Mouse (Mus musculus) lung, postnatal 0 days (tissue): ENCODE data around the gene Polr3a. TPM values are rescaled to one million over a fixed set of nuclear protein-coding genes. Genes with fewer than 3 reads are reported as not detected.
A peak's percentile ranks its signal among the peaks of the same experiment; 100 is the strongest.
"Not testable (repeated sequence)": the region's sequence is repeated elsewhere in the genome, so short reads cannot be mapped to it uniquely, and the experiment has no call there.

Experiments
- ATAC-seq: fragments of 200-750 bp; cut with Nextera tagmentation; 2 replicates; pipeline ENCODE4 v1.8.0; 2017; ENCODE audit warnings: moderate library complexity
- DNase-seq: peaks from one replicate; pipeline ENCODE4 v3.0.0-alpha.2; 2016; ENCODE audit warnings: low spot score
- H3K27ac ChIP-seq: fragments of 300-500 bp; sonication (generic); 2 replicates; pipeline ENCODE4 v1.5.1; 2014; ENCODE audit warnings: antibody characterized with exemption, mild to moderate bottlenecking, low read length, mixed read lengths
- H3K27me3 ChIP-seq: fragments of 300-500 bp; sonication (generic); replicated peaks from 2 replicates; pipeline ENCODE4 v1.6.1; 2014; ENCODE audit warnings: low read length, mixed read lengths; ENCODE audit not compliant: insufficient read depth
- H3K36me3 ChIP-seq: fragments of 300-500 bp; sonication (generic); 2 replicates; pipeline ENCODE4 v1.6.1; 2014; ENCODE audit warnings: low read length, mixed read lengths; ENCODE audit not compliant: insufficient read depth
- H3K4me1 ChIP-seq: fragments of 300-500 bp; sonication (generic); 2 replicates; pipeline ENCODE4 v1.6.1; 2014; ENCODE audit warnings: antibody characterized with exemption, low read depth, low read length, mixed read lengths; ENCODE audit not compliant: insufficient read depth
- H3K4me2 ChIP-seq: fragments of 300-500 bp; sonication (generic); replicated peaks from 2 replicates; pipeline ENCODE4 v1.6.1; 2014; ENCODE audit warnings: low read depth, mild to moderate bottlenecking, low read length, moderate library complexity, mixed read lengths
- H3K4me3 ChIP-seq: fragments of 300-500 bp; sonication (generic); 2 replicates; pipeline ENCODE4 v1.5.1; 2014; ENCODE audit warnings: low read depth, low read length
- H3K9ac ChIP-seq: fragments of 300-500 bp; sonication (generic); replicated peaks from 2 replicates; pipeline ENCODE4 v1.6.1; 2014; ENCODE audit warnings: low read depth, mild to moderate bottlenecking
- H3K9me3 ChIP-seq: fragments of 300-500 bp; sonication (generic); 2 replicates; pipeline ENCODE4 v1.6.1; 2016; ENCODE audit warnings: low read length, mixed read lengths
- CTCF ChIP-seq: IDR thresholded peaks from 2 replicates; pipeline ENCODE4 v1.5.1; 2016; ENCODE audit warnings: antibody characterized with exemption, mild to moderate bottlenecking
- EP300 ChIP-seq: IDR thresholded peaks from 2 replicates; pipeline ENCODE4 v1.6.1; 2016; ENCODE audit warnings: antibody characterized with exemption, mild to moderate bottlenecking, control low read depth
- WGBS: fragments of 180-500 bp; shearing (Covaris S2); extraction: QIAGEN DNeasy Blood & Tissue Kit; methylation state at CpG from one replicate; pipeline ENCODE4 v1.1.7; 2014; 5-methylcytosine and 5-hydroxymethylcytosine counted together
- polyA plus RNA-seq: library from polyadenylated mRNA; unstranded; fragments of >200 nt; fragmentation: Nextera tagmentation; extraction: Ambion mirVana; gene quantifications from 2 replicates; pipeline ENCODE4 v1.2.1, GENCODE M21; 2015

The Polr3a gene
- polyA plus RNA-seq, 1 experiment from 2014 or later, result 8.4 TPM

GRCm38 (mm10) chr14:24497443-24497842 lies 10.6 kb upstream of the Polr3a start:
- WGBS, result 82% methylated on average over 1 of the region's 1 CpGs
- ATAC-seq, result no peak

GRCm38 (mm10) chr14:24496507-24496906 lies 9.6 kb upstream of the Polr3a start:
- ATAC-seq (no peak), DNase-seq (no peak)
- no peak overlapping the region for H3K27ac ChIP-seq
- TF ChIP-seq CTCF (no peak), EP300 (no peak)
- peaks cover 45% of the 10 kb centered on the region for H3K36me3 ChIP-seq
- no peaks in the 10 kb centered on the region for H3K27me3 ChIP-seq
- no peak overlapping the region for H3K4me2 ChIP-seq
- peaks cover 7% of the 10 kb centered on the region for H3K4me1 ChIP-seq
- 83% methylated on average over 1 of the region's 1 CpGs for WGBS
- H3K9me3 ChIP-seq, result no peaks in the 10 kb centered on the region
- H3K9ac ChIP-seq, result no peak overlapping the region
- H3K4me3 ChIP-seq, result no peak overlapping the region

More at GRCm38 (mm10) chr14:24497443-24497842, 10.6 kb upstream of the Polr3a start:
- Histone ChIP-seq H3K27me3 (no peaks in the 10 kb centered on the region), H3K4me3 (no peak overlapping the region), H3K4me2 (no peak overlapping the region), H3K9me3 (no peaks in the 10 kb centered on the region), H3K9ac (no peak overlapping the region), H3K36me3 (peaks cover 45% of the 10 kb centered on the region), H3K4me1 (peaks cover 5% of the 10 kb centered on the region; the same call in 1 of the 2 replicates), H3K27ac (no peak overlapping the region)
- no peak for DNase-seq
- no peak for TF ChIP-seq CTCF
- no peak for TF ChIP-seq EP300

GRCm38 (mm10) chr14:24493256-24493655 lies 6.4 kb upstream of the Polr3a start:
- DNase-seq (no peak), ATAC-seq (no peak)
- Histone ChIP-seq H3K36me3 (peaks cover 40% of the 10 kb centered on the region), H3K4me1 (peaks cover 7% of the 10 kb centered on the region; the same call in 1 of the 2 replicates), H3K27me3 (no peaks in the 10 kb centered on the region), H3K9ac (no peak overlapping the region), H3K27ac (no peak overlapping the region), H3K9me3 (no peaks in the 10 kb centered on the region), H3K4me2 (no peak overlapping the region), H3K4me3 (no peak overlapping the region)
- 82% methylated on average over 9 of the region's 9 CpGs for WGBS
- TF ChIP-seq EP300 (no peak), CTCF (no peak)

- H3K4me1 ChIP-seq, result peaks cover 7% of the 10 kb centered on the region; the same call in 1 of the 2 replicates
- DNase-seq (no peak), ATAC-seq (no peak; the same call in 1 of the 2 replicates)
- peak overlapping the region; percentile 83 for H3K27ac ChIP-seq
- H3K4me3 ChIP-seq, result peak overlapping the region; percentile 58
- TF ChIP-seq EP300, result no peak
- TF ChIP-seq CTCF, result no peak
- 2% methylated on average over 11 of the region's 11 CpGs for WGBS
- peak overlapping the region; percentile 60 for H3K4me2 ChIP-seq
- H3K36me3 ChIP-seq, result peaks cover 27% of the 10 kb centered on the region
- H3K9me3 ChIP-seq, result no peaks in the 10 kb centered on the region
- peak overlapping the region; percentile 66 for H3K9ac ChIP-seq
- no peaks in the 10 kb centered on the region for H3K27me3 ChIP-seq
Measured at GRCm38 (mm10) chr14:24491266-24491981, 4.6 kb upstream of the Polr3a start.

- WGBS, result under 1% methylated on average over 61 of the region's 64 CpGs
- ATAC-seq (peak; percentile 96), DNase-seq (peak; percentile 97)
- TF ChIP-seq CTCF (no peak), EP300 (no peak)
- Histone ChIP-seq H3K36me3 (peaks cover 19% of the 10 kb centered on the region), H3K27ac (peak overlapping the region; percentile 83), H3K4me1 (peaks cover 7% of the 10 kb centered on the region; the same call in 1 of the 2 replicates), H3K27me3 (no peaks in the 10 kb centered on the region), H3K4me2 (peak overlapping the region; percentile 60), H3K4me3 (peak overlapping the region; percentile 58), H3K9ac (peak overlapping the region; percentile 66), H3K9me3 (no peaks in the 10 kb centered on the region)
Measured at GRCm38 (mm10) chr14:24490468-24491265, 3.8 kb upstream of the Polr3a start.

GRCm38 (mm10) chr14:24489772-24490171 lies 2.9 kb upstream of the Polr3a start:
- H3K4me2 ChIP-seq, ATAC-seq, H3K27me3 ChIP-seq, H3K9ac ChIP-seq, H3K4me3 ChIP-seq, H3K9me3 ChIP-seq, H3K4me1 ChIP-seq, H3K27ac ChIP-seq, DNase-seq: not testable (repeated sequence)
- WGBS, result 87% methylated on average over 7 of the region's 7 CpGs
- 0 out of 2 replicates have a peak, but pooled peaks cover 13% of the 10 kb centered on the region for H3K36me3 ChIP-seq
